Mouse (Mus musculus) heart, postnatal 14 days (tissue): ENCODE measurements around the gene Dok5. TPM values are rescaled to one million over a fixed set of nuclear protein-coding genes. Genes with fewer than 3 reads are reported as not detected.
A peak's percentile ranks its signal among the peaks of the same experiment; 100 is the strongest.

Experiments used
- DNase-seq, 2 experiments: peaks; one replicate each; pipeline ENCODE4 v3.0.0; 2021 to 2022
- intact Hi-C: fragments of 180-260 bp; cut with DNase I; formaldehyde crosslinking; loops from one replicate; pipeline ENCODE4 v1.15.1; 2025
- total RNA-seq, 2 experiments: library from RNA; stranded (reverse); gene quantifications; 2 replicates each; pipeline ENCODE4 v1.2.3; 2021

Dok5 gene
- total RNA-seq, 2 experiments from 2014 or later = 0.27 to 0.45 TPM

DNA sequence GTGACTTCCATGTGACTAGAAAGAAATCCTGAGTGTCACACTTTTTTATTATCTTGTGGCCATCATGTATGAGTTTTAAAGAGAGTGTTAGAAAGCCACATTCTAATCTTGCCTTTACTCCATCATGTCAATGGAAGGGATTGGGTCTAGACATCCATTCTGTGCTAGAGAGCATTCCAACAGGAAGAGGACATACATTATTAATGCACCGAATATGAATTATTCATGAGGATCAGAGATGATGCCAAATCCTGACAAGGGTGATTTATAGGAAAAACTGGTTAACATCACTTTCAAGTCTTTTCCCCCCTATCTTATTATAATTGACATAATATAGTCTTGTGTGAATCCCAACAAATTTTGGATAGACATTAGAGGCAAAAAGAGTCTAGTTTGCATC is 2.1 kb downstream of the Dok5 start:
- intact Hi-C loops = loop anchor here (10.0 kb wide), 1 partner anchor 219 kb away; no protein-coding TSS in a partner anchor
- DNase-seq = no peak

DNA sequence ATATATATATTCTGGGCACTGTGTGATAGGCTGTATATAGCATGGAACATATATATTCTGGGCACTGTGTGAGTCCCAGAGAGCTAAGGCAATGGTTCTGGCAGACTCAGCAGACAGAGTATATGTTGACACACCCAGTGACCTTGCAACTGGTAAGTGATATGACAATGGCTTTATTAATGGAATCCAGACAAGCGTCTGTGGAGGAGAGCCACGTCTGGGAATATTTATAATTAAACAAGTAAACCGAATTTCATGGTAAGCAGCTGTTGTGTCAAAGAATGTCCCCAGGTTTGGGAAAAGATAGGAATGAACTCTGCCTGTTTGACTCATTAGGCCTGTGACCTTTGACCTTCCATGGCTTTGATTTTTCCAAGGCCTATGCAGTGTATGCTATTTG is 2.8 kb downstream of the Dok5 start:
- intact Hi-C loops = loop anchor here (10.0 kb wide), 1 partner anchor 220 kb away; no protein-coding TSS in a partner anchor

DNA sequence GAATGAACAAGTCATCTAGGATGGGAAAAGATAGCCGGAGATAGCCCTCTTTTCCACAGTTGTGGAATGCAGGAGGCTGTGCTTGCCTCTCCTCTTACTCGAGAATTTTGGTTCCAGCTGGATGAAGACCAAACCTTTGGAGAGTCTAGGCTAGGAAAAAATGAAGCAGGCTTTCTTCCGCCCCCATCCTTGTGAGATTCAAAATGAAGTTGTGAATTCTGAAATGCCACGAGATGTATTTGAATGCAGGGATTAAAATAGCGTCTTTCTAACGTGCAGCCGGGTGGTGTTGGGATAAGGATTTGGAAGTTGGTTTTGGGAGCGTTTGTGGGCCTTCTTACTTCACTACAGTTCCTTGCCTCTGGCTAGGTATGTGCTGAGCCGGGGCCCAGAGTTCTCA is 6.8 kb downstream of the Dok5 start:
- no peak for DNase-seq
- intact Hi-C loops = loop anchor here (10.0 kb wide), 1 partner anchor 224 kb away; no protein-coding TSS in a partner anchor

More for the DNA sequence above, 2.8 kb downstream of the Dok5 start:
- DNase-seq = no peak

DNA sequence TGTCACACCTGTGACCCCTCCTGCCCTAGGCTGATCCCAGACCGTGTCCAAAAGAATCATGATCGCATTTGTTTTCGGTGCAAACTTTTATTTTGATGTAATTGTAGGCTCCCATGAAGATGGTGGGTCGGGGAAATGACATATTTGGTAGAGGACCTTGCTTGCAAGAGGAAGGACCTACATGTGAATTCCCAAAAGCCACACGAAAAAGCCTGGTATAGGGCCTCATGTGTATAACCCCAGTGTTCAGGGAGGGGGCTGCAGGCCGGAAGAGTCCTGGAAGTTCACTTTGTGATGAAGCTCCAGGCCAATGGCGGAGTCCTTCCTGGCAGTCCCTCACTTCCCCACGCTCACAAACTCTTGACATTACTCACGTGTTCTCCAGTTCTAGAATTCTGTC is 7.3 kb downstream of the Dok5 start:
- no peak for DNase-seq
- intact Hi-C loops = loop anchor here (10.0 kb wide), 1 partner anchor 224 kb away; no protein-coding TSS in a partner anchor

DNA sequence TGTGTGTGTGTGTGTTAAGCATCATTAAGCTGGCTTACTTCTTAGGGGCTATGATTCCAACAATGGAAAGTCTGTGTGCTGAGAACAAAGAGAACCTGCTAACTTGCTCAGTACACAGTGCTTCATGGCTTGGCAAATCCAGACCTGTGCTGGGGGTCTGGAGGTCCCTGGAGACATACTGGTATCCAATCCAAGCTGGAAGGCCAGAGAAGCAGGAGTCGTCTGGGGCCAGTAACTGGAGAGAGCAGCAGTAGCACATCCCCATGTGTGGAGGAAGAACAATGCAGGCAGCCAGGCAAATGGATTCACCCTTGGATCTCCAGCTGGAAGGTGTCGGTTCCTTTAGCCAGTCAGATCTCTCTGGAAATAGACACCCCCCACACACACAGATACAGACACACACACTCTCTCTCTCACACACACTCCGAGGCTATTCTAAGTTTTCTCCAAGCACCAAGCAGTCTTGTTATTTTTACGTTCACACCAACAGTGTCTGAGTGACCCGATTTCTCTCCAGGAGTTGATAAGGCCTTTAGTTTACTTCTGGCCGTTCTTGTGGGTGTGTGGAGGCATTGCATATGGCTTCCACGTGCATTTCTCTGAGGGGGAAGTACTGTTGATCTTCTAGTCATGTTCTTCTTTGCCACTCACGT is 8.2 kb downstream of the Dok5 start:
- intact Hi-C loops = loop anchor here (10.0 kb wide), 1 partner anchor 225 kb away; no protein-coding TSS in a partner anchor
- DNase-seq = no peak

DNA sequence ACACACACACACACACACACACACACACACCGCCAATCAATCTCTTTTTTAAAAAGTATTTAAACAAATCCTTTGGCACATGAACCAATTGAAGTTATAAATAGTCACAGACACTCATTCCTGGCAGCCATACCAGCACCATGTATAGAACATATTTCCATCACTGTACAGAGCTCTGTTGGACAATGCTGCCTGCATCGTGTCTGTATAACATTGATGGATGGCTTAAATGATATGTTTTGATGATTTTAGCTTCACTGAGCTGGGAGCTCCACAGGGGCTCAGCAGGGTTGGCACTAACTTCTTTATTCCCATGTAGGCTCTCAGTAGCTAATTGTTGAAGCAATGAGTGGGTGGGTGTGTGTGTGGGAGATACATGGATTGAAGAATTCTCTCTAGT is 11.9 kb downstream of the Dok5 start:
- no peak for DNase-seq
- intact Hi-C loops = no loop called here

DNA sequence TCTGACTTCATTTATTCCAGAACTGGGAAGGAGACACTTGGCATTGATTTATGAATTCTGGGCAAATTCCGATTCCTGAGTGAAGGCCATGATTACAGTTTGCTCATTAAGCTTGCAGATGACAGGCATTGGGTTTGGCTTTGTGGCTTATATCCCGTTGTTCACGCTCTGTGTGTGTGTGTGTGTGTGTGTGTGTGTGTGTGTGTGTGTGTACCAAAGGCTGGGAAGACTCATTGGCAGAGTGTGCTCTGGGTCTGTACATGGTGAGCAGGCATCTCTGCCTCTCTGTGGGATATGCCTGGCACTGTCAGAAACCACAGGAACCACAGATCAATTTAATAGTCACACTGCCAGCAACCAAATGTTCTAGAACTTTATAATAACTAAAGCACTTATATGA is 17.3 kb downstream of the Dok5 start:
- intact Hi-C loops = no loop called here
- no peak for DNase-seq

DNA sequence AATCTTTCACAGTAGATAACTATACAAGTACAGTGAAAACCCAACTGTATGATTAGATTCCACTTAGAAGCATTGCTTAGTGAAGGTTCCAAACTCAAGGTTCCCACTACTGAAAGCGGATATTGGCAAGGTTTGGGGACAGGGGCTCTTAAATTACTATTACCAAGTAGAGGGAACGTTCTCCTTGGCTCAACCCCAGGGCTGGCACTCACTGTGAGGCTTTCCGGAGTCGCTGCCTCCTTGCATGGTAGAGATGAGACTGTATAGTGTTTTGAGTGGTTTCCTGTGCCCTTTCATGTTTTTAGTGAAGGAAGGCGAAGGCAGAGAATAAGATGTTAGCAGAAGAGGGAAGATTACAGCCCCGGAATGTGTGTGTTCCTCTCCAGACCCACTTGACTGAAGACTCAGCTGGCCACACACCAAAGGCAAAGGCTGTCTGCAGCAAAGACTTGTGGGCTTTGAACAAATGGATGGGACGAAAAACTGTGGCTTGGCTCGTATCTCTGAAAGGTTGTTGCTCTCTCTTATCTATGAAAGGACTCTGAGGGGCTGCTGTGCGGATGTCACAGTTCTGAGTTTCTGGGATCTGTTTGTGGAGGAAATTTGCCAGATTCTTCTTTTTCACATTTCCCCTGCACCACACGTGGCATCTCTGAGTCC is 20.7 kb downstream of the Dok5 start:
- intact Hi-C loops = loop anchor here (10.0 kb wide), 1 partner anchor 112 kb away; no protein-coding TSS in a partner anchor
- no peak for DNase-seq

DNA sequence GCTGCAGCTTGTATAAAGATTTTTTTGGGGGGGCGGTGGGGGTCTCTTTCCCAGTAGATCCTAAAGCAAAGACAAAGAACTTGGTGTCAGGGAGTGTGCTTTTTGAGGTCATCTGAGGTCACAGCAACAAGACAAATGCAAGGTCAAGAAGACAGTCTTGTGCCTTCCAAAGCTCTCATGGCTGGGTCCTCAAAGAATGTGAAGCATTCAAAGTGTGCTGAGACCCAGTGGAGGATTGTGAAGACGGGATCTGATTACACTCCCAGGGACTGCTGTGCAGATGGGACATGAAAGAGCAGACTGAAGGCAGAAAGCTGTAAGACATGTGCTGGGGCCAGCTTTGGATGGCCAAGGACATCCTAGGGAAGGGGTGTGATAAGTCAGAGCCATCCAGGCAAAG is 24.2 kb downstream of the Dok5 start:
- DNase-seq = no peak
- intact Hi-C loops = loop anchor here (10.0 kb wide), 1 partner anchor 109 kb away; no protein-coding TSS in a partner anchor

DNA sequence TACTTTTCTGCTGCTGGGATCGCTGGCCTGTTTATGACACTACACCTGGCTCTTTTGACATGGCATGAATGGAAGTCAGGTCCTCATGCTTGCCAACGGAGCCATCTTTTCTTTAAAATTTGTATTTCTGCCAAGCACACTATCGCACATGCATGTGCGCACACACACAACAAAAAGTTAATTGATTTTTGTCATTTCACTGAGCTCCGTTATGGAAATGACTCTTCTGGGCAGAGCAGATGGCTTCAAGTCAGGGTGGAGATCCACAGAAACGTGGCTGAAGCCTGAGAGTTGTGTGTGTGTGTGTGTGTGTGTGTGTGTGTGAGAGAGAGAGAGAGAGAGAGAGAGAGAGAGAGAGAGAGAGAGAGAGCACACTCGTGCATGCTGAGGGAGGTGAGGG is 25.1 kb downstream of the Dok5 start:
- intact Hi-C loops = loop anchor here (10.0 kb wide), 1 partner anchor 108 kb away; no protein-coding TSS in a partner anchor
- DNase-seq = no peak

DNA sequence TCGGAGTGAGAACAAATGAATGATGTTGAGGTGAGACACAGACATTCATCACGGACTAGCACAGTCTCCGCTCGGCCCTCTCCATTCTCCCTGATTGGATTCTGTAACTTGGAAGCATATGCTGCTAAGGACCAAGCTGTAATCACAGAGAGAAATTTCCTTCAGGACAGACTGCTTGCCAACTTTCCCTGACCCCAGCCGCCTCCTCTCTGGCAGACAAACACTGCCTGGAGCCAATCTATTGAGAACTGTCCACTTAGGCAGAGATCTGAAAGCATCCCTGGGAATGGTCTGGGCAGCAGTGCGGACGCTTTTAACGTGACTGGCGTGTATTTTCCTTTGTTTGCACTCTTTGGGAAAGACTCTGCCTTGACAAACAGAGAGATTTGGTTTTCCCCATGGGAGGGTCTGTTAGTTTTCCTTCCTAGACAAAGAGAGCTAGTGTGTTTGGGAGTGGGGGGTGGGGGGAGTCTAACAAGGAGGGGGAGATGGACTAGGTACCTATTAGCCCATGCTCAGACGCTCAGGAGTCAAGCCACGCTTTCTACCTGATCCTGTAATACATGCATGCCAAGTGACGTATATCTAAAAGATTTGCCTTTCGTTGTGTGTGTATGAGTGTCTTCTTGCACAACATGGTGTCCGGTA is 25.7 kb downstream of the Dok5 start:
- DNase-seq = peak in 1 of 2 experiments; percentile 15
- intact Hi-C loops = loop anchor here (10.0 kb wide), 1 partner anchor 107 kb away; no protein-coding TSS in a partner anchor

DNA sequence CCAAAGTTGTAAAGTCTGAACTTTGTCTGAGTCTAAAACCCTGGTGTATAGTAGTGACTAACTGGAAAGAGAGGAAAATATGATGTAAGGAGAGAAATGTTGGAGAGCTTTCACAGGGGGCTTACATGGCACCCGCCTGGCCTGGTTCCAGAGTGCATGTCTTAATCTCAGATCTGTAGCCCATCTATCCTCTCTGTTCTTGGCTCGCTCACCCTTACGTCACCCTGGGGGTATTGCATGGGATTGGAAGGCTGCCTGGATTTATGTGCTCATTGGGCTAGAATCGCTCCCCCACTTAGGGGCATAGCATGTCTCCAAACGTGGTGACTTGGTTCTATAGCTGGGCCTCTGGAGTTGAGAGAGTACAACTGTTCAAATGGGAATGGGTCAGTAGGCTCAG is 26.6 kb downstream of the Dok5 start:
- intact Hi-C loops = loop anchor here (10.0 kb wide), 1 partner anchor 107 kb away; no protein-coding TSS in a partner anchor
- DNase-seq = peak in 1 of 2 experiments; percentile 9

DNA sequence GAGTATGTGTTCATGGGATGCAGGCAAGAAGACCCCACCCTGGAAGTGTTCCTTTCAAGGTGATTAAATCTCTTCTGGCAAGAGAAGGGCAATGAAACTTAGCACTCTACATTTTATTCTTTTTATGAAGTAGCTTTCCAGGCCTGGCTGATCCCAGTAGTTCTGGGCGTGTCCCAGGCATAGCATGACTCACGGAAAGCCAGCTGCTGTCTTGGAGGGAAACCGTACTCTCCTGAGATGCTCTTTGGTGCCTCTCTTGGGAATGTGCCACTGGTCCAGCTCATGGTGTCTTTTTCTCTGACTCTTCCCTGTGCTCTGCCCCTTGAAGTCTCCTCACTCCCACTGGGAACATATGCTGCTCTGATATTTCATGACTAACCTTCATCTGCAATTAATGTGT is 33.1 kb downstream of the Dok5 start:
- peak in 1 of 2 experiments; percentile 6 for DNase-seq
- intact Hi-C loops = no loop called here

DNA sequence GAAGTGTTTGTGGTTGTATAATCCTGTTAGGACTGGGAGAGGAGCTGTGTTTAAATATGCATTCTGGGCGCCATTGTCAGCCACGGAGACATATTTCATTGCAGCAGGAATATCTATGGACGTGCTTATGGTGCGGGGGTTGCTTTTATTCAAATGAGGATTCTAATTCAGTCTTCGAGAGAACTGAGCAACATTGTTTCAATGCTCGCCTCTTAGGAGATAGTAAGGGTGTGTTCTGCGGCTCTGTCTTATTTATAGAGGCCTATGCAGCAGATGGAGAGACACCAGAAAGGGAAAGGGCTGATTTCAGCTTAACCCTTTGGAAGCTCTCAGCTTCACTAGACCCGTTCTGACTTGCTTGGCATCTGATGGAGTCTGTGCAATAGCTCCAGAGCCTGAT is 35.6 kb downstream of the Dok5 start:
- no peak for DNase-seq
- intact Hi-C loops = no loop called here

DNA sequence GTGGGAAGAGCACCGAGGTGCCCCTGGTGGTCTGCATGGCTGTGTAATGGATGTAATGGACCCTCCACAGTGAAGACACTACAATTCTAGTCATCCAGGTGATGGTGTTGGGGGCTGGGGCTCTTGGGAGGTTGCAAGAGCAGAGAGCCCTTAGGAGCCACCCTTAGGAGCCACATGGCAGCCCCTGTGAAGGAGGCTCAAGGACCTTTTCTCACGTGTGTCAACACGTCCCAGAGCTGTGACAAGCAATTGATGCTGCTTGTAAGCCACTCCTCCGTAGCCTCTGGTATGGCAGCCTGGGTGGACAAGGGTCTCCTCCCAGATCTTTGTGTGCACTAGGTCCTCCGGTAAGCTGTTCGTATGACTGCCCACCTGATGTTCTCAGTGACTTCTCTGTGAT is 37.1 kb downstream of the Dok5 start:
- intact Hi-C loops = no loop called here

DNA sequence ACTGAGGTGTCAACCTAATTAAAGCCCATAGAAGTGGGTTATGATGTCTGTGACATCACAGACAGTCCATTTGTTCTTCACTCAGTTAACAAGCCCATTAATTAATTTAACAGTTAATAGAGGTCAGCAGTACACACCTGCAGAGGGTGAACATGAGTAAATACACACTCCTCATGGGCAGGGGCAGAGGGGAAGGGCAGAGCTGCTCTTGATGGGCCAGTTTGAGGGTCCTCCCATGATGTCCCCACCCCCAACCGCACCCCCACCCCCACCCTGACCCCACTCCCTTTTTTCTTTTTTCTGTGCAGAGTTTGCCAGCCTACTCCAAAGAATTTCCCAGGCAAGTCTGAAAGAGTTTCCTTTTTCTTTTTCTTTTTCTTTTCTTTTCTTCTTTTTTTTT is 39.9 kb downstream of the Dok5 start:
- DNase-seq = no peak
- intact Hi-C loops = no loop called here

More for the DNA sequence above, 37.1 kb downstream of the Dok5 start:
- DNase-seq = no peak

DNA sequence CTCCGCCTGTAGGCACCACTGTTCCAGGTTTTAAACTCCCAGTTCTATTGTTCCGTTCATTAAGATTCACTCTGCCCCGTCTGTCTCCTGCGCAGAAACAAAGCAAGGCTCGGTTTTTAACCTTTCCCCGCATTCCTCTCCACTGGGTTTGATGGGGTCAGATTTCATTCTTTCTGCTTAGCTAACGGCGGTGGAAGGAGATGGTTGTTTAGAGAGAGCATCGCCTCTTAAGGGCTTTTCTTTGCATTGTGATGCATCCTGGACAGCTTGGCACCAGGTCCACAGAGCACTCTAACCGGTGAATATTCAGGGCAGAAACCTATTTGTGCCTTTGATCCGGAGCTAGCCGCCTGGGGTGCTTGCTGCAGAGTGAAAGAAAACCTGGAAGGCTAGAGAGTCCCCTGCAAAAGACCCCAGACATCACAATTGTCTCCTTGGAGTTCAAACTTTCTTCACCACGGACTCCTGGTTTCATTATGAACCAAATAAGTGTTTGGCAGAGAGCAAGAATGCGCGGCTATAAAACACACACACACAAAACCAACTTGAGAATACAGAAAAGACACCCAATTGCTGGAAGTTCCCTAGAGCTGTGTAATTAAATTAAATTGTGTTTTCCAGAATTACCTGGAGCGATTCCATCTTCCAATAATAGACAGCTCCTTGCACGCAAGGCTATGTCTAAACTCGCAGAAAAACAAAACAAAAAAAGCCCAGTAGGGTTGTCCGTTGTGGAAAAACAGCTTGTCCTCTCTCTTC is 40.7 kb downstream of the Dok5 start:
- no peak for DNase-seq
- intact Hi-C loops = no loop called here

DNA sequence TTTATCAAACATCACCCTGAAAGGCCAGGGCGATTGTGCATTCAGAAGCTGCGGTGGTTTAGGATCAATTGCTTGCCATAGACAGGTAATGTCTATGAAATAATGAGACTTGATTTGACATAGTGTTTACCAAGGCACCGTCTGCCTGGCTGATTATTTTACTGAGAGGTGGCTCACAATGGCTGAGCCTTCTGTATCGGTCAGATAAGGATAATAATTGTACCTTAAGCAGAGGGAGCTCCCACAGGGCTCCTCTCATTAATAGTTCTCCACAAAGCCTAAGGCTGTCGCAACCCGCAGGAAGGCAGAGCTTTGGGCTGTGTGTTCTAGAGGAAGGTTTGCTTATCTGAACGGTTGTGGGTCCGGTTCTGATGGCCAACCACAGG is 41.3 kb downstream of the Dok5 start:
- no peak for DNase-seq
- intact Hi-C loops = no loop called here

DNA sequence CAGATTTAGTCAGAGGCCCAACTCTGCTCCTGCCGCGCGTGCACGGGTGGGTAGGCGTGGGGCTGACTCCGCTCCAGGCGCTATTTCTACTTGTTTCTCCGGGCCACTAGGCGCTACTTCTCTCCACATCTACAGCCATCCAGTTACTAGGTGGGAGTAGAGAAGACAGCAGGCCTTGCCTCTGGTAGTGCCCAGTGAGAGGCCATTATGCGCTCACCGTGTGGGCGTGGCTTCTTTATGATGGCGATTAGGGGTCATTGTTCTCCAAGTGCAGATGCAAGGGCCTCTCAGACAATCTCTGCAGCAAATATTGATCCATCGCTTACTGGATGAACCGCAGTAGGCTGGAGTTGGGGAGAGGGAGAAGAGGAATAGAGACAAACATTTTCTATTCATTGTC is 44.0 kb downstream of the Dok5 start:
- intact Hi-C loops = no loop called here
- no peak for DNase-seq

DNA sequence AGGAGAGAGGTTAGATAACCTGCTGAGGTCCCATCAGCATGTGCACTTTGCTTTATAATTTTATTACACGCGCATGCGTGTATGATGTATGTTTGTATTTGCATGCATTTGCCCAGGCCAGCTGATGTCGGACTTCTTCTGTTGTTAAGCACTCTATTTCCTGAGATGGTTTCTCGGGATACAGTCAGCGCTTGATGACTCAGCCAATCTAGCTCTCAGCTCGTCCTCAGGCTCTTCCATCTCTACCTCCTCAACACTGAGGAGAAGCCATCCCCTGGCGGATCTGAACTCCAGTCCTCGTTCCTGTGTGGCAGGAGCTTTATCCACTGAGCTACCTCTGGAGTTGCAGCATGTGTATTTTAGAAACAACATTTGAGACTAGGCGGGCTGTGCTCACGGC is 44.5 kb downstream of the Dok5 start:
- no peak for DNase-seq
- intact Hi-C loops = no loop called here

DNA sequence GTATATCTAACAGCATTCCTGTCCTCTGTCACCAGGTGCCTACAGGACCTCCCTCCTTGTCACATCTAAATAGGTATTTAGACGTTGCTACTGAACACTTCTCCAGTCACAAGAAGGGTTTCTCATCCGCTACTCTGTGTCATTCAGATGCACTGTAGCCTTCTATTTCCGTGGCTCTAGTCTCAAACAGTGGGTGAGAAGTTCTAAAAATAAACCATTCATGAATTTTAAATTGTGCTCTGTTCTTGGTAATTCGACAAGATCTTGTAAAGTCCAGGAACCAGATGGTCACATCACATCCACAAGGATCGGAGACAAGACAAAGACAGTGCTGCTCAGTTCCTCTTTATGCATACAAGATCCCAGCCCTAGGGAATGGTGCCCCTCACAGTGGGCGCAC is 46.0 kb downstream of the Dok5 start:
- DNase-seq = no peak
- intact Hi-C loops = no loop called here
